Mouse (Mus musculus) embryo, embryonic 11 days (tissue): ENCODE results near the gene Kcnb1.
"Not testable (repeated sequence)": the region's sequence is repeated elsewhere in the genome, so short reads cannot be mapped to it uniquely, and the experiment has no call there.

ENCODE experiments used
- DNase-seq: peaks from one replicate; pipeline ENCODE4 v3.0.0-alpha.2; 2015

The Kcnb1 gene

GRCm38 (mm10) chr2:167190076-167190399, at the start of gene Kcnb1:
TSS of gene Kcnb1 (minus strand) at chr2:167190155.
- DNase-seq, result peak; percentile 88

DNA sequence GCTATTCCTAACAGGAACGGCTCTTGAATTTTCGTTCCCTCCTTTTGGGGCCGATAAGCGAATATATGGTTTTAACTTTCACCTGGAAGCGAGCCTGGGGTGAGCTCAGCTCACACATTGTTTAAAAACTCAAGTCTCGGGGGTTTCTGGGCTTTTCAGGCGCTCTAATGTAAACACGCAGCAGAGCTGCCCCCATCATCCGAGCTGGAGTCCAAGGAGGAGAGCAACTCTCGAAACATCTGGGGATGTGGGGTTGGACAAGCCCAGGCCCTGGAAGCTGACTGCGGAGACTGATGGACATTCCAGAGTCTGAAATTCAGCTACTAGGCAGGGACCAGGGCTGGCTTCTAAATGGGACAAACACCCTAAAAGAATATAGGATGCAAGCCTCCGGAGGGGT, 49.3 kb upstream of the Kcnb1 start:
- peak; percentile 68 for DNase-seq

DNA sequence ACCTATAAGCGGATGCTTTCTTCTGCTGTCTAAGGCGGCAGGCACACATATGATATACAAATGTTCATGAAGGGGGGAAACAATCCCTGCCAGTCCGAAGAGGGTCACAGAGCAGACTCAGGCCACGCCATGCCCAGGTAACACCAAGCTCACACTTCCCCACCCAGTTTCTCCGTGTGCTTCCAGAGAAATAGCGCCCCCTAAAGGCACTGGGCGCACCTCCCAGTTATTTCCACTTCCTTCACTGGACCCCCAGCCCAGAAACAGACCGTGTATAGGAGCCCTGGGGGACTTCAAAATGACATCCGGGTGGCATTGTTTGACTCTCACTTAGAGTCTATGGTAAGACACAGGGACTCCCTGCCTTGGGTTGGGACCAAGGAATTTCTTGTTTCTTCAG, 47.3 kb upstream of the Kcnb1 start:
- DNase-seq, result no peak

- DNase-seq, result no peak
These were observed 46.2 kb upstream of the Kcnb1 start for GRCm38 (mm10) chr2:167236174-167236573.

GRCm38 (mm10) chr2:167235338-167236018, 45.5 kb upstream of the Kcnb1 start:
- DNase-seq, result peak; percentile 14

GRCm38 (mm10) chr2:167233771-167234170, 43.8 kb upstream of the Kcnb1 start:
- DNase-seq, result peak; percentile 36

GRCm38 (mm10) chr2:167233009-167233335, 43.0 kb upstream of the Kcnb1 start:
- DNase-seq, result no peak

DNA sequence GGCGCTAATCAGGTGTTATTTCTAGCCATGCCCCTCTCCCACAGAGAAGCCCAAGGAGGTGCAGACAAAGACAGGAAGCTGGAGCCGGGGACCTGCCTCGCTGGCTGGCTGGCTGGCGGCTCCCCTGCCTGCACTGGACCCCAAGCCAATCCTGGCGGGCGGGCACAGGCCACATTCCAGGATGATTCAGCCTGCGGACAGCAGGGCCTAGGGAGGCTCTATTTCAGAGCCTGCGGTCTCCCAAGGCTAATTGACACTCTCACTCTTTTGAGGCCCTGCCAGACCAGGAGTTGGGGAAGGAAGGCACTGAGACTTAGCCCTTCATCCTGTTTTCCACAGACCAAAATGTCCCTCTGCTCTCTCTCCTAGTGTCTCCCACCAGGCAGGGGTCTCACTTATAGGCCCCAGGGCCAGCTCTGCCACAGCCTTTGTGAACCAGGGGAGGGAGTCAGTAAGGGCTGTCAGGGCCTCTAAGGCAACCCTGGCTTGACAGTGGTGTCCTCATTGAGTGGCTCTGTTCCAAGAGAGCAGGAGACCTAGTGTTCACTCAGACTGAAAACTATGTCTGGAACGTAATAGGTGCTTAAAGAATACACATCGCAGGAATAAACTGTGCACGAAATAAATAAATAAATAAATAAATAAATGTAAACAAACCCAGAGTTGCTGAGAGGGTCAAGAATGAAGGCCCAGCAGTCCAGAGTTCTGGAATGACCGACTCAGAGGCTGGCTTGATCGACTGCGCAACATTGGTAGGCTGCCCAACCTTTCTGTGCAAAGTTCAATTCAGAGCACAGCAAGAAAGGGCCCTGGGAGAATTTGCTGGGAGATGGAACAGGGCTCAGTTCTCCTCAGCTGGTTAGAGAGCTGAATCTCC, 42.4 kb upstream of the Kcnb1 start:
- peak; percentile 50 for DNase-seq

DNA sequence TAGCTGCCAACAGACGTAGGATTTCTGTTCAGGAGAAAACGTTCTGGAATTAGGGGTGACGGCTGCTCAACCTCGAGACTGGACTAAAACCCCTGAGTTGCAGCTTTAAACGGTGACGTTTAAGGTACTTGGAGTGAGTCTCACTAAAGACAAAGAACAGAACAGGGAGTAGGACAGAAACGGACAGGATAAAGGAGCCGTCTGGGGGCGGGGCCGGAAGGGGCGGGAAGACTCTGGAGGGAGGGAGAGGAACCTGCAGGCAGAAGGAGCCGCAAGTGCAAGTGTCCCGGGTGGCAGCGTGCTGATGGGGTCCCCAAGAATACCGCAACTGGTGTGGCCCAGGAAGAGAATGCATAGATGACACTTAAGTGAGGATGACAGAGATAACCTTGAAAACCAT, 40.6 kb upstream of the Kcnb1 start:
- DNase-seq, result peak; percentile 49

DNA sequence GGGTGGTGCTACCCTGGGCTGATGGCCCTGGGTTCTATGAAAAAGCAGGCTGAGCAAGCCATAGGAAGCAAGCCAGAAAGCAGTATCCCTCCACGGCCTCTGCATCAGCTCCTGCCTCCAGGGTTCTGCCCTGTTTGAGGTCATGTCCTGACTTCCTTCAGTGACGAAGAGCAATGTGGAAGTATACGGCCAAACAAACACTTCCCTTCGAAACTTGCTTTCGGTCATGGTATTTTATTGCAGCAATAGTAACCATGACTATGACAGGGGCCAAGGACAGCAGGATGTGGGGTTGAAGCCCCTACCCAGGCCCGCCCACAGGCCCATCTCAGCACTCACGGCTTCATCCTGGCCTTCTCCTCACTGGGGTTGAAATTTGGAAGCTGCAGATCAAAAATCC, 35.0 kb upstream of the Kcnb1 start:
- DNase-seq, result no peak

DNA sequence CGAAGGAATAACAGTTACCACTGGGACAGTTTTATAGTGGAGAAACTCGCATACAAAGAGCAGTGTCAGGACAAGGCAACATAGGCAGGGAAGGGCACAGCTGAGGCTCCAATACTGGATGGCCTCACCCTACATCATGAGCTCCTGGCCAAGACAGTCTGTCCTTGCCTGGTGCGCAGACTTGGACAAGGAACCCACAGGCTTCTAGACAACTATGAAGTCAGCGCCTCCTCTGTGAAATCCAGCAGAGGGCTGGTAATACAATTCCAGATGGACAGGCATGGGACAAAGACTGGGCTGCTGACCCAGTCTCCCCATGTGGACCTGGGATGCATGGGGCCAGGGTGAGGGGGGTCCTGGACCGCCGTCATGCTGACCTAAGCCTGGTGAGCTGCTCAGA, 34.2 kb upstream of the Kcnb1 start:
- no peak for DNase-seq

GRCm38 (mm10) chr2:167222152-167222551, 32.2 kb upstream of the Kcnb1 start:
- peak; percentile 87 for DNase-seq

DNA sequence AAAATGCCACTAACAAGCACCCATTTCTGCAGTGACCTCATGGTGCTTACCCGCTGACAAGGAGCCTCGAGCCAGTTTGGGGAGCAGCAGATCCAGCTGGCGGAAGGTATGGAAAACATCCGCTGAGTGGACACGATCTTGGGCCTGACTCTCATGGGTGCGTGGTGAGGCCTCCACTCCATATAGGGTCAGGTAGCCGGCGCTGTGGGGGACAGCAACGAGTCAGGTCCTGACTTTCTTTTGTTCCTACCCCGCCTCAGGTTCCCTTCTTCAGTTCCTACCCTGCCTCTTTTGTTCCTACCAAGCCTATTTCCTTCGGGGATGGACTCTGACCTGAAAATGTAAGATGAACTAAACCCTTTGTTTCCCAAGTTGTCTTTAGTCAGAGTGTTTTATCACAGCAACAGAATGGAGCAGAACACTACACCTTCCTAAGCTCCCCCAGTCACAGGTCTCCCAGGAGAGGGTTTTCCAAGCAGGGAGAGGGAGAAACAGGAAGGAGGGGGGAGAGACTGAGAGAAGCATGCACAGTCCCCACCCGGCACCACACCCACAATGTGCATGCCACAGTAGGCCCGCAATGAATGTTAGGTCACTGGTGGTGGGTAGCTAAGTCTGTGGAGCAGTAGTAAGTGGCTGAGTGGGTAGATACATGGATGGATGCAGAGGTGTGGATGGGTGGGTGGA, 31.3 kb upstream of the Kcnb1 start:
- no peak for DNase-seq

GRCm38 (mm10) chr2:167220736-167221135, 30.8 kb upstream of the Kcnb1 start:
- DNase-seq, result no peak

DNA sequence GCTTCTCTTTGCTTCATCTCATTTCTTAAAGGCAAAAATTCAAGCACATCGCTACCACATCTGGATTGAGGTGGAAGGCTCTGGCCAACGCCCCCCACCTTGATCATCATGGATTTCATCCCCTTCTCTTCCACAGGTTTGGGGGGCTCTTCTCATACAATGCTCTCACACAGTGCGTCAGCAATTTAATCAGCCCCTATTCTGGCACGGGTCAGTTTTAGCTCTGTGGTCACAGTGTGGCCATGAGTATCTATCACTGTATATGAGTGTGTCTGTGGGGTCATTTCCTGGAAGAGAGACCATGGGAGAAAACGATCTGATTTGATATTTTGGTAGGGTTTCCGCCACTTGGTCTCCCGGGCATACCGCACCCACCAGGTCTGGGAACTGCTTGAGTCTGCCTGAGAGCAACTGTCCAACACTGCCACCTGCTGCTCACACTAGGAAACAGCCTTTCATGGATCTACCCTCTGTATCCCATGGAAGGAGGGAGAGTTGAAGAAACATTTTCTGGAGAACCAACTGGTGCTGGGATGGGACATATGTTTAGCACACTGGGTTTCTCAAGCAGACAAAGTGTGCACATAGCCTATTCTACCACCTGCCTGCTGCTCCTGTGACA, 29.3 kb upstream of the Kcnb1 start:
- DNase-seq, result peak; percentile 86

GRCm38 (mm10) chr2:167213666-167214065, 23.7 kb upstream of the Kcnb1 start:
- no peak for DNase-seq

GRCm38 (mm10) chr2:167213076-167213475, 23.1 kb upstream of the Kcnb1 start:
- no peak for DNase-seq

- no peak for DNase-seq
These were observed 22.6 kb upstream of the Kcnb1 start for GRCm38 (mm10) chr2:167212551-167212950.

GRCm38 (mm10) chr2:167212089-167212488, 22.1 kb upstream of the Kcnb1 start:
- no peak for DNase-seq

- DNase-seq, result no peak
These were observed 19.9 kb upstream of the Kcnb1 start for GRCm38 (mm10) chr2:167209900-167210299.

GRCm38 (mm10) chr2:167208984-167209383, 19.0 kb upstream of the Kcnb1 start:
- DNase-seq, result no peak

DNA sequence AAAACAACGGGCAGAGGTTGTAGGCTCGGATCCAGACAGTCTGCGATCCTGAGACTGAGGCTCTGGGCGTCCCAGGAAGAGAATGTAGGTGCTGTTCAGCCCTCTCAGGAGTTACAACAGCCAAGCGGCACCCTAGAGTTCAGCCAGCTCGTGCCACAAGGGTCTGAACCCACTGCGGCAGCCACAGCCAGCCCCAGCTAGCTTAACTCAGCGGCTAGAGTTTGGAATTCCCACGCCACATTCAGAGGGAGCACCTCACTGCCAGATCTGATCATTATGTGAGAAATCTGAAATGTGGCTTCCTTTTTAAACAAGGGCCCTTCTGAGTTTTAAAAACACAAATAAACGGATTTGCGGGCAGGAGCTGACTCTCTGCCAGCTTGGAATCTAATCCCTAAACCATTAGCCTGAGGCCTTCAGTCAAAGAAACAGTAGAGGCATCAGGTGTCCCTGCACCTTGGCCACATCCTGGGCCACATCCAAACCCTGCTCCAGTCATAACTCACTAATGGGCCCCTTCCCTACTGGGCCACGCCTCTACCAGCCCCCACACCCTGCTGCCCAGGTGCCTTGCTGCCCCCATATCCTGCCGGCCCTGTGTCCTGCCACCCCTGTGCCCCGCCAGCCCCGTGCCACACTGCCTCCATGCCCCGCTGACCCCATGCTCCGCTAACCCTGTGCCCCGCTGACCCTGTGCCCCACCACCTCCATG, 16.1 kb upstream of the Kcnb1 start:
- DNase-seq, result no peak

DNA sequence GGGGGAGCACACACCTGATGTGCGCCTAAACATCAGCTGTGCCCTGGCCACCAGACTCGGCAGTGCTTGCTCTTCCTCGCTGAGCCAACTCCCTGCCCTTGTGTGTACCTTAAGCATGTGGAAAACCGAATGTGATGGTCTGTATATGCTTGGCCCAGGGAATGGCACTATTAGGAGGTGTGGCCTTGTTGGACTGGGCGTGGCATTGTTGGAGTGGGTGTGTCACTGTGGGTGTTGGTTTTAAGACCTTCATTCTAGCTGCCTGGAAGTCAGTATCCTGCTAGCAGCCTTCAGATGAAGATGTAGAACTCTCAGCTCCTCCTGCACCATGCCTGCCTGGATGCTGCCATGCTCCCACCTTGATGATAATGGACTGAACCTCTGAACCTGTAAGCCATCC, 14.7 kb upstream of the Kcnb1 start:
- DNase-seq, result not testable (repeated sequence)
